Mouse (Mus musculus) cortical plate, adult 2 months (tissue): ENCODE data around the gene Fbxl13.

ENCODE experiments used
- CTCF ChIP-seq: fragments of 200-500 bp; IDR thresholded peaks from 2 replicates; pipeline ENCODE4 v1.5.1; 2011; ENCODE audit warnings: mild to moderate bottlenecking, control low read depth, low read length; ENCODE audit not compliant: insufficient read depth; ENCODE audit errors: extremely low read depth
- POLR2A ChIP-seq: fragments of 200-500 bp; IDR thresholded peaks from 2 replicates; pipeline ENCODE4 v1.6.1; 2011; ENCODE audit warnings: mild to moderate bottlenecking, low read length, control low read depth; ENCODE audit not compliant: insufficient read depth; ENCODE audit errors: extremely low read depth

DNA sequence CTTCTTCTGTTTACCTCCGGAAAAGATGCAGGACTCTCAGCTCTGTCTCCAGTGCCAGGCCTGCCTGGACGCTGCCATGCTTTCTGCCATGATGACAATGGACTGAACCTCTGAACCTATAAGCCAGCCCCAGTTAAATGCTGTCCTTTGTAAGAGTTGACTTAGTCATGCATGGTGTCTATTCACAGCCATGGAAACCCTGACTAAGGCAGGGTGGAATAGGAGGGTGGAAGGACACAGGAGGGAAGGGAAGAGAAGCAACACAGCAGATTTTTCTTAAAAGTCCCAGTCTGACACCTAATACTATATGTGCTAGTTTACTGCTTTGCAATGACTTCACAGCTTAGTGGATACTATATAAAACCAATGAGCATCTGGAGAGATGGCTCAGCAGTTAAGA lies 154.0 kb downstream of the Fbxl13 start:
- TF ChIP-seq CTCF, result no peak
- TF ChIP-seq POLR2A, result no peak
